Comparison of ENCODE assay signal across 25 mouse cellular contexts in the genomic region with DNA sequence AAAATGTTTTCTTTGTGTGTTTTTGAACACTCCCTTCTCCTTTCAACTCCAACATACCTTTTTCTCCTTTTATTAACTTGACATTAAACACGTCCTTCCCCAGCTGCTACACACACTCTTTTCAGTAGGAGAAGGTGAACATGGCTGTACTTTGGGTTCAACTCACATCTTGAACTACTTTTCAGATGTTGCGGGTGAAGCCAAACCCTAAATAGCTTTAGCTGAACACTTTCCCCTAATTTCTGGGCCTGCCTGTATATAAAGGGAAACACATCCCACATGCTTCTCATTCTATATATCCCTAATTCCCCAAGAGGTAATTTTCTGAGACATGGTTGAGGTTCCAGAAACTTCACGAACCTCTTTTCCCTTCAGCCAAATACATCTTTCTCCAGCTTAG.
DNase-seq lines count a peak whose midpoint lies in the region; ATAC-seq and TF ChIP-seq lines count a peak whose summit lies in the region.
"Had no signal": no experiment of that assay in that cellular context is flagged by ENCODE, and none has a peak within 500 bp of the region (broad histone marks: within the 10 kb centered on the region; RNA-seq: fewer than 3 reads in every experiment).

No protein-coding gene starts in this region.

- WGBS in embryonic facial prominence, embryonic 11.5 days, result 42% methylated on average over 3 of the region's 3 CpGs
- WGBS in limb, embryonic 12.5 days, result 33% methylated on average over 3 of the region's 3 CpGs
- WGBS in limb, embryonic 14.5 days, result 24% methylated on average over 3 of the region's 3 CpGs
- whole genome bisulfite sequencing in forebrain, embryonic 14.5 days, result 87% methylated on average over 3 of the region's 3 CpGs
- 88% methylated on average over 3 of the region's 3 CpGs for WGBS in cerebellum, adult 2 months

- no peak for TF ChIP-seq CTCF in embryonic fibroblast, embryonic 13.5 days (IDR thresholded peaks at IDR 0.05; ENCODE audit: borderline replicate concordance, insufficient read depth, low read length)
- no peak for TF ChIP-seq CTCF in cerebellum, adult 2 months (IDR thresholded peaks at IDR 0.05; ENCODE audit: borderline replicate concordance, insufficient read depth, low read depth, low read length)

- no peak overlapping the region for H3K9ac ChIP-seq in embryonic facial prominence, embryonic 11.5 days (replicated peaks; ENCODE audit: low read length)
- H3K9ac ChIP-seq in limb, embryonic 12.5 days (replicated peaks), result no peak overlapping the region
- H3K9ac ChIP-seq in limb, embryonic 14.5 days (ENCODE audit: low read depth, low read length, severe bottlenecking), result no peak overlapping the region
- H3K9ac ChIP-seq in forebrain, embryonic 14.5 days (ENCODE audit: low read length), result no peak overlapping the region
- H3K9ac ChIP-seq: embryonic facial prominence, embryonic 13.5 days; forebrain, embryonic 12.5 days; forebrain, embryonic 15.5 days; forebrain, postnatal 0 days had no signal

- no peak overlapping the region for H3K4me3 ChIP-seq in embryonic facial prominence, embryonic 11.5 days (ENCODE audit: low read depth, low read length)
- no peak overlapping the region for H3K4me3 ChIP-seq in embryonic fibroblast, embryonic 13.5 days (ENCODE audit: insufficient read depth, low read length)
- H3K4me3 ChIP-seq in limb, embryonic 12.5 days (replicated peaks), result no peak overlapping the region
- H3K4me3 ChIP-seq in limb, embryonic 14.5 days (replicated peaks; ENCODE audit: low read length), result no peak overlapping the region
- H3K4me3 ChIP-seq in forebrain, embryonic 14.5 days (ENCODE audit: low read depth, low read length), result no peak overlapping the region
- no peak overlapping the region for H3K4me3 ChIP-seq in cerebellum, adult 2 months (replicated peaks; ENCODE audit: insufficient read depth, low read depth, low read length)
- H3K4me3 ChIP-seq: embryonic facial prominence, embryonic 13.5 days; erythroblast, embryonic 14.5 days; forebrain, embryonic 10.5 days; forebrain, embryonic 12.5 days; forebrain, embryonic 15.5 days had no signal

- DNase-seq in embryonic facial prominence, embryonic 11.5 days (ENCODE audit: low spot score), result peak; percentile 57
- peak; percentile 32 for DNase-seq in limb, embryonic 14.5 days (ENCODE audit: low spot score)
- no peak for DNase-seq in layer of hippocampus, postnatal 10 days (ENCODE audit: low spot score in 2 of 2)
- no peak for DNase-seq in spleen, postnatal 10 days (ENCODE audit: low spot score in 2 of 2)
- no peak for DNase-seq in forebrain, embryonic 14.5 days (ENCODE audit: low spot score)
- DNase-seq in cerebellum, adult 2 months, result no peak
- DNase-seq: adrenal gland, adult 8-10 months; adrenal gland, postnatal 14 days; adrenal gland, postnatal 36 days; cerebellum, adult 11-12 months; cerebellum, adult 8-10 months; cerebellum, adult 9-11 months; cerebellum, postnatal 14 days; cerebellum, postnatal 36 days; embryo, embryonic 11 days; forebrain, postnatal 0 days had no signal

- H3K4me2 ChIP-seq in embryonic facial prominence, embryonic 11.5 days (ENCODE audit: low read depth, low read length), result no peak overlapping the region
- no peak overlapping the region for H3K4me2 ChIP-seq in limb, embryonic 12.5 days
- no peak overlapping the region for H3K4me2 ChIP-seq in limb, embryonic 14.5 days (replicated peaks; ENCODE audit: low read depth, low read length, severe bottlenecking)
- no peak overlapping the region for H3K4me2 ChIP-seq in forebrain, embryonic 14.5 days (ENCODE audit: low read length)
- H3K4me2 ChIP-seq: embryonic facial prominence, embryonic 13.5 days; forebrain, embryonic 12.5 days; forebrain, embryonic 15.5 days had no signal

- H3K4me1 ChIP-seq in embryonic facial prominence, embryonic 11.5 days (ENCODE audit: control insufficient read depth, insufficient read depth, low read length), result no peaks in the 10 kb centered on the region
- no peaks in the 10 kb centered on the region for H3K4me1 ChIP-seq in embryonic fibroblast, embryonic 13.5 days (ENCODE audit: control insufficient read depth, insufficient read depth, low read length)
- H3K4me1 ChIP-seq in limb, embryonic 12.5 days (replicated peaks), result peaks cover 13% of the 10 kb centered on the region; the same call in 1 of the 2 replicates
- peaks cover 10% of the 10 kb centered on the region; the same call in 1 of the 2 replicates for H3K4me1 ChIP-seq in limb, embryonic 14.5 days (ENCODE audit: control insufficient read depth, insufficient read depth, low read length)
- no peaks in the 10 kb centered on the region for H3K4me1 ChIP-seq in forebrain, embryonic 14.5 days (ENCODE audit: control insufficient read depth, insufficient read depth, low read length)
- H3K4me1 ChIP-seq in cerebellum, adult 2 months (ENCODE audit: control insufficient read depth, insufficient read depth, low read length), result no peaks in the 10 kb centered on the region
- H3K4me1 ChIP-seq: forebrain, embryonic 12.5 days; forebrain, embryonic 15.5 days had no signal

- no peaks in the 10 kb centered on the region for H3K9me3 ChIP-seq in embryonic facial prominence, embryonic 11.5 days (replicated peaks; ENCODE audit: control insufficient read depth, low read length)
- H3K9me3 ChIP-seq in limb, embryonic 12.5 days, result no peaks in the 10 kb centered on the region
- no peaks in the 10 kb centered on the region for H3K9me3 ChIP-seq in limb, embryonic 14.5 days (ENCODE audit: control insufficient read depth, low read length)
- H3K9me3 ChIP-seq in forebrain, embryonic 14.5 days (replicated peaks; ENCODE audit: control insufficient read depth, low read length), result no peaks in the 10 kb centered on the region
- H3K9me3 ChIP-seq: embryonic facial prominence, embryonic 13.5 days; forebrain, embryonic 10.5 days; forebrain, embryonic 12.5 days; forebrain, embryonic 15.5 days had no signal

- H3K27me3 ChIP-seq in embryonic facial prominence, embryonic 11.5 days (ENCODE audit: control insufficient read depth, insufficient read depth, low read length), result no peaks in the 10 kb centered on the region
- peaks cover 33% of the 10 kb centered on the region for H3K27me3 ChIP-seq in limb, embryonic 12.5 days
- no peaks in the 10 kb centered on the region; the same call in 1 of the 2 replicates for H3K27me3 ChIP-seq in limb, embryonic 14.5 days (ENCODE audit: control insufficient read depth, insufficient read depth, low read length)
- H3K27me3 ChIP-seq in forebrain, embryonic 14.5 days (replicated peaks; ENCODE audit: control insufficient read depth, insufficient read depth, low read length), result no peaks in the 10 kb centered on the region
- H3K27me3 ChIP-seq in cerebellum, adult 2 months (ENCODE audit: control insufficient read depth, insufficient read depth, low read length), result no peaks in the 10 kb centered on the region
- H3K27me3 ChIP-seq: forebrain, embryonic 12.5 days; forebrain, embryonic 15.5 days; Patski had no signal

- TF ChIP-seq POLR2A in embryonic fibroblast, embryonic 13.5 days (IDR thresholded peaks at IDR 0.05; ENCODE audit: low read depth, low read length), result no peak
- no peak for TF ChIP-seq POLR2A in limb, embryonic 14.5 days (IDR thresholded peaks at IDR 0.05; ENCODE audit: borderline replicate concordance, extremely low read depth, insufficient read depth, insufficient read length)
- no peak for TF ChIP-seq POLR2A in cerebellum, adult 2 months (IDR thresholded peaks at IDR 0.05; ENCODE audit: borderline replicate concordance, insufficient read depth, low read length)

- no peak overlapping the region for H3K27ac ChIP-seq in embryonic facial prominence, embryonic 11.5 days (replicated peaks; ENCODE audit: low read depth, low read length)
- 0 out of 2 replicates have a peak overlapping the region, but pooled peaks have one; percentile 5 for H3K27ac ChIP-seq in embryonic fibroblast, embryonic 13.5 days (ENCODE audit: insufficient read depth, low read length)
- H3K27ac ChIP-seq in limb, embryonic 12.5 days, result 0 out of 2 replicates have a peak overlapping the region, but pooled peaks have one; percentile 41
- no peak overlapping the region for H3K27ac ChIP-seq in limb, embryonic 14.5 days (replicated peaks; ENCODE audit: low read depth, low read length)
- H3K27ac ChIP-seq in forebrain, embryonic 14.5 days (ENCODE audit: low read depth, low read length), result no peak overlapping the region
- no peak overlapping the region for H3K27ac ChIP-seq in cerebellum, adult 2 months (ENCODE audit: insufficient read depth, low read length)
- H3K27ac ChIP-seq: embryonic facial prominence, embryonic 13.5 days; forebrain, embryonic 10.5 days; forebrain, embryonic 12.5 days; forebrain, embryonic 15.5 days had no signal

- H3K36me3 ChIP-seq in embryonic facial prominence, embryonic 11.5 days (replicated peaks; ENCODE audit: control insufficient read depth, insufficient read depth, low read depth, low read length), result no peaks in the 10 kb centered on the region
- no peaks in the 10 kb centered on the region for H3K36me3 ChIP-seq in limb, embryonic 12.5 days
- H3K36me3 ChIP-seq in limb, embryonic 14.5 days (ENCODE audit: control insufficient read depth, insufficient read depth, low read length), result no peaks in the 10 kb centered on the region
- no peaks in the 10 kb centered on the region for H3K36me3 ChIP-seq in forebrain, embryonic 14.5 days (ENCODE audit: control insufficient read depth, insufficient read depth, low read length)
- H3K36me3 ChIP-seq: embryonic facial prominence, embryonic 13.5 days; forebrain, embryonic 10.5 days; forebrain, embryonic 12.5 days; forebrain, embryonic 15.5 days had no signal

- ATAC-seq in embryonic facial prominence, embryonic 11.5 days (replicated peaks; ENCODE audit: insufficient number of reproducible peaks, low FRiP score, low TSS enrichment, low read depth), result no peak
- ATAC-seq in limb, embryonic 12.5 days (ENCODE audit: insufficient number of reproducible peaks, insufficient read depth, low FRiP score, low TSS enrichment, low read depth), result no peak
- ATAC-seq in limb, embryonic 14.5 days (ENCODE audit: low FRiP score, low read depth), result peak; percentile 74
- ATAC-seq in forebrain, embryonic 14.5 days, result no peak
- ATAC-seq: activated CD4-positive, CD25-positive, alpha-beta regulatory T cell, adult 4 months; forebrain, embryonic 15.5 days; forebrain, postnatal 0 days; Patski had no signal

Comparison
In these comparisons a context has a peak if more than half of its experiments do, and no peak if none do; other contexts are left out.
1. H3K27ac ChIP-seq: peak in embryonic fibroblast, embryonic 13.5 days (single experiment) and limb, embryonic 12.5 days (single experiment); none in embryonic facial prominence, embryonic 11.5 days (single experiment), limb, embryonic 14.5 days (single experiment), forebrain, embryonic 14.5 days (single experiment) and cerebellum, adult 2 months (single experiment).
2. DNase-seq: peak in embryonic facial prominence, embryonic 11.5 days (single experiment) and limb, embryonic 14.5 days (single experiment); none in layer of hippocampus, postnatal 10 days (0 of 2), spleen, postnatal 10 days (0 of 2), forebrain, embryonic 14.5 days (single experiment) and cerebellum, adult 2 months (0 of 2).